Mouse (Mus musculus) kidney, postnatal 0 days (tissue): ENCODE measurements around the gene Gm49321. TPM values are rescaled to one million over a fixed set of nuclear protein-coding genes. Genes with fewer than 3 reads are reported as not detected.

Source experiments
- ATAC-seq: fragments of 200-750 bp; cut with Nextera tagmentation; replicated peaks from 2 replicates; pipeline ENCODE4 v1.8.0; 2017; ENCODE audit warnings: low read depth, moderate number of reproducible peaks, moderate TSS enrichment, moderate library complexity; ENCODE audit not compliant: low FRiP score
- DNase-seq: peaks from one replicate; pipeline ENCODE4 v3.0.0-alpha.2; 2016; ENCODE audit warnings: low spot score
- H3K27ac ChIP-seq: fragments of 300-500 bp; sonication (generic); 2 replicates; pipeline ENCODE4 v1.5.1; 2014; ENCODE audit warnings: mild to moderate bottlenecking
- H3K27me3 ChIP-seq: fragments of 300-500 bp; sonication (generic); 2 replicates; pipeline ENCODE4 v1.6.1; 2014; ENCODE audit warnings: low read length, mixed read lengths; ENCODE audit not compliant: insufficient read depth
- H3K36me3 ChIP-seq: fragments of 300-500 bp; sonication (generic); 2 replicates; pipeline ENCODE4 v1.6.1; 2014; ENCODE audit warnings: low read length, mixed read lengths; ENCODE audit not compliant: insufficient read depth
- H3K4me1 ChIP-seq: fragments of 300-500 bp; sonication (generic); replicated peaks from 2 replicates; pipeline ENCODE4 v1.6.1; 2014; ENCODE audit warnings: antibody characterized with exemption, low read length, mixed read lengths; ENCODE audit not compliant: insufficient read depth
- H3K4me2 ChIP-seq: fragments of 300-500 bp; sonication (generic); 2 replicates; pipeline ENCODE4 v1.6.1; 2014; ENCODE audit warnings: mild to moderate bottlenecking, low read length, moderate library complexity, mixed read lengths
- H3K4me3 ChIP-seq: fragments of 300-500 bp; sonication (generic); replicated peaks from 2 replicates; pipeline ENCODE4 v1.5.1; 2014; ENCODE audit warnings: low read depth, low read length
- H3K9ac ChIP-seq: fragments of 300-500 bp; sonication (generic); 2 replicates; pipeline ENCODE4 v1.6.1; 2014; ENCODE audit warnings: low read depth, low read length
- H3K9me3 ChIP-seq: fragments of 300-500 bp; sonication (generic); replicated peaks from 2 replicates; pipeline ENCODE4 v1.6.1; 2016; ENCODE audit warnings: low read length, inconsistent platforms, mixed read lengths
- CTCF ChIP-seq: IDR thresholded peaks from 2 replicates; pipeline ENCODE4 v1.5.1; 2016; ENCODE audit warnings: antibody characterized with exemption, low read depth, mild to moderate bottlenecking, moderate library complexity
- WGBS: fragments of 180-500 bp; shearing (Covaris S2); extraction: QIAGEN DNeasy Blood & Tissue Kit; methylation state at CpG from one replicate; pipeline ENCODE4 v1.1.7; 2014; 5-methylcytosine and 5-hydroxymethylcytosine counted together
- polyA plus RNA-seq: library from polyadenylated mRNA; unstranded; fragments of >200 nt; fragmentation: Nextera tagmentation; extraction: Ambion mirVana; gene quantifications from 2 replicates; pipeline ENCODE4 v1.2.1, GENCODE M21; 2015

Gm49321 gene
- polyA plus RNA-seq, 1 experiment from 2014 or later, result 8.1 TPM

DNA sequence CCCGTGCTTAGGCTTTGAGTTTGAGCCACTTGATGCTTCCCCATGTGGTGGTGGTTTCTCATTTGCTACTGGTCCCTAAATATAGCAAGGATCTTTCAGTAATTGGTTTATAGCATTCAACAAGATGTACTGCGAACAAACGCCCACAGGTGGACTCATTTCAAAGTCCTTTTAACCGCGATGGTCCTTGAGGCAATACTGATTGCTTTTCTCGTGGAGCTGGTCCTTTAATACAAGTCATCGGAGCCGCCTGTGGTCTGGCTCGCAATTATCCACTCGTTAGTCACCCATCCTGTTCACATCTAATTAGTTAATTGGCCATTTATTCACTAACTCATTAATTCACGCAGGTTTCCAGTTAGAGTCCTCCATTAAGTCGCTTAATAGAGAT is 59.4 kb downstream of the Gm49321 start:
- Histone ChIP-seq H3K4me3 (peak overlapping the region; percentile 49; the same call in 1 of the 2 replicates), H3K4me1 (0 out of 2 replicates have a peak, but pooled peaks cover 6% of the 10 kb centered on the region), H3K36me3 (no peaks in the 10 kb centered on the region), H3K27me3 (peaks cover 4% of the 10 kb centered on the region; the same call in 1 of the 2 replicates), H3K9me3 (no peaks in the 10 kb centered on the region), H3K27ac (no peak overlapping the region), H3K4me2 (no peak overlapping the region), H3K9ac (no peak overlapping the region)
- WGBS, result 30% methylated on average over 12 of the region's 12 CpGs
- DNase-seq (no peak), ATAC-seq (no peak)
- no peak for TF ChIP-seq CTCF

DNA sequence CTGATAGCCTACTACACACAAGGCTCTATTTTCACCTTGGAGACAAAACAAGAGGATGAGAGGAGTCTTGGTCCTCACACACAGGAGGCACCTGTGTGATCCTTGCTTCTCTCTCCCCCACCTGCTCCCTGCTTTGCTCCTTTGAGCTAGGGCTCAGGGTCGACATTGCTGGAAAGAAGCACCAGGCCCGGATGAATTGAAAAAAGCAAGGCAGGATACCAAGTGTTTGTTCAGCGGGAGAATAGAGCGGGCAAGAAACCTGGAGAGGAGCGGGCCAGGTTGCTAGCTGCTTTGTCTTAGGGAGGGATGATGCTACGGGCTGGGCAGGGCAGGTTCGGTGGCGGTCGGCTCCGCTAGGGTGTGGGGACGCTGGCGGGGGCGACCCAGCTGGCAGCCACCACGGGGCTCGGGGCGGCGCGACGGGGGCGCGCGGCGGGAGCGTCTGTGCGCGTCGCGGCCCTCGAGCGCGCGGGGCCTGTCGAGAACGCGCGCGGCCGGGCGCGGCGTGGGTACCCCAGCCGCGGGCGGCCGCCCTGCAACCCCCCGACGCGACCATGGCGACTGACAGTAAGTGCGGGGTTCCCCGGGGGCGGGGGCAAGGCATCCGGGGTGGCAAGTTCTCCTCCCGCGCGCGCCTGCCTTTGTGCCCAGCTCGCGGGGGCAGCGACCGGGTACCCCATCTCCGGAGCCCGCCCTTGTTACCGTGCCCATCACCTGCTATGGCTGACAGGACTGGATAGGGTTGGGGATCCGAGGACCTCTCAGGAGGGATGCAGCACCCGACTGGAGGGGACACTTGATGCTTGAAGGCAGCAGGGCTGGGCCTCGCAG is 60.1 kb downstream of the Gm49321 start, which contains the start of gene Syt16:
TSS of gene Syt16 (plus strand) at position 365 of the 831 bp plus-strand sequence.
- DNase-seq (no peak), ATAC-seq (peak; percentile 49; the same call in 1 of the 2 replicates)
- peak within 1 kb of the TSS; percentile 92 for H3K4me2 ChIP-seq
- 0 out of 2 replicates have a peak, but pooled peaks cover 6% of the 10 kb centered on the region for H3K4me1 ChIP-seq
- TF ChIP-seq CTCF, result no peak
- H3K9ac ChIP-seq, result peak within 1 kb of the TSS; percentile 58
- H3K27ac ChIP-seq, result no peak within 1 kb of the TSS
- WGBS, result 1% methylated on average over 66 of the region's 67 CpGs
- H3K27me3 ChIP-seq, result peaks cover 4% of the 10 kb centered on the region; the same call in 1 of the 2 replicates
- H3K4me3 ChIP-seq, result peak within 1 kb of the TSS; percentile 49
- H3K36me3 ChIP-seq, result no peaks in the 10 kb centered on the region
- no peaks in the 10 kb centered on the region for H3K9me3 ChIP-seq

DNA sequence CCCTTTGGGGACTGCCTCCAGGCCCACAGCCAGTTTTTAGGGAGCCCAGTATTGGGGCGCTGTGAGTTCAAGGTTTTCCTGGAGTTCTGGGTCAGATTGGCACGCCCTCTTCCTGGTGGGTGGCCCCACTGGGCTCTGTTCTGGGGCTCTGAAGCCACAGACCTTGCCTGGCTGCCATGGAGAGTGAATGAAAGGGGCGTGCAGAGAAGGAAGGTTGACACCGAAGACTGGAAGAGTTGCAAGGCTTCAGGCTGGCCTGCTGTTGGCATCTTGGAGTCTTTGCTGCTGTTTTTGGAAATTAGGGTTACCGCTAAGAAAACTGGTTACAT is 60.6 kb downstream of the Gm49321 start:
- 0 out of 2 replicates have a peak overlapping the region, but pooled peaks have one; percentile 58 for H3K9ac ChIP-seq
- peak overlapping the region; percentile 92 for H3K4me2 ChIP-seq
- DNase-seq (no peak), ATAC-seq (0 out of 2 replicates have a peak, but pooled peaks have one; percentile 36)
- TF ChIP-seq CTCF, result no peak
- H3K27me3 ChIP-seq, result peaks cover 4% of the 10 kb centered on the region; the same call in 1 of the 2 replicates
- H3K27ac ChIP-seq, result no peak overlapping the region
- 0 out of 2 replicates have a peak, but pooled peaks cover 6% of the 10 kb centered on the region for H3K4me1 ChIP-seq
- H3K9me3 ChIP-seq, result no peaks in the 10 kb centered on the region
- WGBS, result 43% methylated on average over 5 of the region's 5 CpGs
- peak overlapping the region; percentile 49 for H3K4me3 ChIP-seq
- H3K36me3 ChIP-seq, result no peaks in the 10 kb centered on the region

DNA sequence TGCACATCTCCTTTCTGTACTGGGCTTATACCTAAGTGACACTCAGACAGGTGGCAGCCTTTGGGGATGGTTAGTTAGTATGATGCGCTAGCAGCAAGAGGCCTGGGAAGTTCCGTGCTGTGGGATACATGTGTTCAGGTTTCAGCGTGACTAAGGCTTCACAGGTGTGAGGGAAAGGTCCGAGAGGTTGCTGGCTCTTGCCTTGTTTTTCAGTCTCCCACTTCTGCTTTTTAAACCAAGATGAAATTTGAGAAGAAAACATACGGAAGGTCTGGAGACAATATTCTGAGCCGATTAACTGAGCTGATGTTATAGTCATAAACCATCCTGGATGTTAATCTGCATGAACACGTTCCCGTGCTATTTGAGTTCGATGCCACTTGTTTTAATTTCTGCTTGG is 65.0 kb downstream of the Gm49321 start:
- Histone ChIP-seq H3K9ac (no peak overlapping the region), H3K4me1 (0 out of 2 replicates have a peak, but pooled peaks cover 6% of the 10 kb centered on the region), H3K4me3 (no peak overlapping the region), H3K9me3 (no peaks in the 10 kb centered on the region), H3K4me2 (no peak overlapping the region), H3K27ac (no peak overlapping the region), H3K36me3 (no peaks in the 10 kb centered on the region), H3K27me3 (peaks cover 4% of the 10 kb centered on the region; the same call in 1 of the 2 replicates)
- DNase-seq, result no peak
- no peak for ATAC-seq
- 84% methylated on average over 9 of the region's 9 CpGs for WGBS
- no peak for TF ChIP-seq CTCF

DNA sequence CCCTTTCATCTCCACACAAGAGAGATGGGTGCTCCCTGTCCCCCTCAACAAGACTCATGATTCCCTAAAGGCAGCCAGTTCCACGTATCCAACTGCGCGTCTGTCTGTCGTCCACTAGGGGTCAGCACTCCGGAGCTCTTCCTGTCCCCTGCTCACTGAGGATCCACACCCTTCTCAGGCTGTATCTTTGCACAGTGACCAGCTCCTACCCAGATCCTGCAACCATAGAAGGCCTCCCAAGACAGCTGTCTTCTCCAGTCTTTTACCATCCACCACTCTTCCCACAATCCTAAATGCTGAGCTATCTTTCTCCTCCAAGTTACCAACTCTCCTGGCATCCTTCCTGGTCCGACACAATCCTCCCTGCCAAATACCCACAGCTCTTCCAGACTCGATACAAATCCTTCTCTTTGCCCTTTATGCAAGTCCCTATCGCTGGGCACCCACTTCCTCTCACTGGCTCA is 72.0 kb downstream of the Gm49321 start:
- Histone ChIP-seq H3K4me2 (no peak overlapping the region), H3K4me1 (no peaks in the 10 kb centered on the region), H3K9ac (no peak overlapping the region), H3K4me3 (no peak overlapping the region), H3K9me3 (no peaks in the 10 kb centered on the region), H3K27ac (no peak overlapping the region), H3K27me3 (no peaks in the 10 kb centered on the region), H3K36me3 (no peaks in the 10 kb centered on the region)
- ATAC-seq (no peak), DNase-seq (peak; percentile 77)
- WGBS, result 23% methylated on average over 8 of the region's 8 CpGs
- TF ChIP-seq CTCF, result peak; percentile 82

DNA sequence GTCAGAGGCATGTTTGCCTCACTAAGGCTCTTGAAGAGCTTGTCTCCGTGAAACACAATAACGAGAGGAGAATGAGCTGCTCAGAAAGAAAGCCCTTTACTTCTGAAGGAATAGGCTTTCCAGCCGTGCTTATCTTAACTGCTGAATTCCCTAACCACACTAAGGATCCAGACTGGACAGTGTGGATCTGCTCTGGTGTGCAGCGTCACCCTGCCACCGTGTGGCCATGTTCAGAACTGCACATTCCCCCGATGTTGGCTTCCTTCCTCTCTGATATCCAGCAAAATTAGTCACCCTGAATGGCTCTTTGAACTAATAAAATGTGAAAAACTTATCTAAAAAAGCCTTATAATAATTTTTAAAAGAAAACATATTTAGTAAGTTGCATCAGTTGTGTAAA is 76.3 kb downstream of the Gm49321 start:
- H3K4me1 ChIP-seq, result no peaks in the 10 kb centered on the region
- H3K4me3 ChIP-seq, result no peak overlapping the region
- H3K9ac ChIP-seq, result no peak overlapping the region
- no peaks in the 10 kb centered on the region for H3K36me3 ChIP-seq
- H3K27ac ChIP-seq, result no peak overlapping the region
- H3K4me2 ChIP-seq, result peak overlapping the region; percentile 39; the same call in 1 of the 2 replicates
- H3K27me3 ChIP-seq, result no peaks in the 10 kb centered on the region
- peak; percentile 96 for TF ChIP-seq CTCF
- 2% methylated on average over 6 of the region's 6 CpGs for WGBS
- H3K9me3 ChIP-seq, result no peaks in the 10 kb centered on the region
- DNase-seq, result peak; percentile 86
- ATAC-seq, result 0 out of 2 replicates have a peak, but pooled peaks have one; percentile 33
